Mouse (Mus musculus) E14TG2a.4 (cell line): ENCODE data around the gene Klhl21.

Source experiments
- H3K27me3 ChIP-seq: 2 replicates; pipeline ENCODE4 v1.6.1; 2014; ENCODE audit warnings: low read length, control low read depth; ENCODE audit not compliant: insufficient read depth
- H3K36me3 ChIP-seq: 2 replicates; pipeline ENCODE4 v1.6.1; 2014; ENCODE audit warnings: low read length, control low read depth; ENCODE audit not compliant: insufficient read depth
- H3K4me1 ChIP-seq: replicated peaks from 2 replicates; pipeline ENCODE4 v1.6.1; 2014; ENCODE audit warnings: low read depth, low read length, control low read depth
- H3K4me3 ChIP-seq: replicated peaks from 2 replicates; pipeline ENCODE4 v1.5.1; 2014; ENCODE audit warnings: mild to moderate bottlenecking, low read length
- H3K9me3 ChIP-seq: 2 replicates; pipeline ENCODE4 v1.6.1; 2014; ENCODE audit warnings: low read length, control low read depth
- CTCF ChIP-seq: conservative IDR thresholded peaks from 2 replicates; pipeline ENCODE4 v1.5.1; 2014; ENCODE audit warnings: low read length
- NANOG ChIP-seq: IDR thresholded peaks from 2 replicates; pipeline ENCODE4 v1.6.1; 2014; ENCODE audit warnings: borderline replicate concordance, low read length, mixed read lengths
- POU5F1 ChIP-seq: IDR thresholded peaks from 2 replicates; pipeline ENCODE4 v1.6.1; 2014; ENCODE audit warnings: low read length, borderline replicate concordance

Klhl21 gene

DNA sequence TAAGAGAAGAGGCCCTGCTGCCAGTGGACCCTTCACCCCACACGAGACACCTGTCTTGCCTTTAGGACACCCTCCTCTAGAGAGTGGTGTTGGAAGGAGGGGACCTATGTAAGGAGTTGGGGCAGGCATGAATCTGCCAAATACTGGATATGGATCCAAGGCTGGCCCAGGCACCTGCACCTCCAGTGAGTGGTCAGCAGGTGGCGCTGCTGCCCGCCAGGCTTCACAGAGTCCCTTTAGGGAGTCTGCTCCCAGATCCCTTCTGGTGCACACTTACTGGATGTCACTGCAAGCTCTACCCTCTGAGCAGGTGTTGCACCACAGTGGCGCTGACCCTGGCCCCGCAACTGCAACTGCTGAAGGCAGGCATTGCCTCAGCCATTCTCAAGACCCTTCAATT lies 27.2 kb upstream of the Klhl21 start:
- peaks cover 80% of the 10 kb centered on the region for H3K36me3 ChIP-seq

DNA sequence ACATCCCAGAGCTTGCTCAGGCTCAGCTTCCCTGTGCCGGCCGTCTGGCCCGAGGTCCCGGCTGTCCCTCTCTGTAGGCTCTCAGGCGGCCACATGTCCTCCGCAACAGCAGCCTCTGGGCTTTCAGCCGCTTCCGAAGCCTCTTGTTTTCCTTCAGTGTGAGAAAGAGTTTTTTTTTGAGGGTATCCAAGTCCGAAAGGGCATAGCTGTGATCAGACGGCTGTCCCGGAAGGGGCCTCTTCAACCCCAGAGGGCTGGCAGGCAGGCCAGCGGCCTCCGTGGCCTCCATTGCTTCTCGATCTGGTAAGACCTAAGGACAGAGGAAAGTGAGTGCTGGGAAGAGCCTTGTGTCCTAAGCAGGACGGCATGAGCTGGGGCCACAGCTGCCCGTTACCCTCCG lies 25.6 kb upstream of the Klhl21 start:
- Histone ChIP-seq H3K4me1 (peaks cover 69% of the 10 kb centered on the region), H3K4me3 (peak overlapping the region; percentile 66), H3K9me3 (no peaks in the 10 kb centered on the region), H3K27me3 (no peaks in the 10 kb centered on the region), H3K36me3 (peaks cover 66% of the 10 kb centered on the region)
- TF ChIP-seq CTCF: no peak
- no peak for TF ChIP-seq POU5F1
- no peak for TF ChIP-seq NANOG

More for the DNA sequence above, 27.2 kb upstream of the Klhl21 start:
- Histone ChIP-seq H3K4me1 (peaks cover 68% of the 10 kb centered on the region), H3K27me3 (no peaks in the 10 kb centered on the region), H3K4me3 (0 out of 2 replicates have a peak overlapping the region, but pooled peaks have one; percentile 8), H3K9me3 (no peaks in the 10 kb centered on the region)
- TF ChIP-seq NANOG: no peak
- TF ChIP-seq CTCF: peak; percentile 99

DNA sequence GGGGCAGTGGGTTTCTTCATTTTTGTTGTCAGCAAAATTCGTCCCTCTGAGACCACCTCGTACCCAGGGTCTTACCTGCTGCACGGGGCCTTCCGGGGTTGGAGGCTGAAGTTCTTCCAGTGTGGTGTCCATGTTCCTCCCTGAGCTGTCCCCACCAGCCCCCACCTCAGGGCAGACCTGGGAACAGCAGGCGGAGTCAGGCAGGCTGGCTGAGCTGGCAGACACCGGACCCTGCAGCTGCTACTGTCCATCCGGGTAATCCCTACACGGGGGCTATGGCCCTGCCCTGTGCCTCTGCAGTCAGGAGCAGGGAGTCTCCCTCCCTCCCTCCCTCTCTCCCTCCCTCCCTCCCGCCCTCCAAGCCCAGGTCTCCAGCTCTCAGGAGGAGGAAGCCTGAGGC lies 25.0 kb upstream of the Klhl21 start:
- Histone ChIP-seq H3K36me3 (peaks cover 61% of the 10 kb centered on the region), H3K4me3 (peak overlapping the region; percentile 66), H3K9me3 (no peaks in the 10 kb centered on the region), H3K27me3 (no peaks in the 10 kb centered on the region), H3K4me1 (peaks cover 69% of the 10 kb centered on the region)
- TF ChIP-seq CTCF (no peak), NANOG (no peak), POU5F1 (no peak)

DNA sequence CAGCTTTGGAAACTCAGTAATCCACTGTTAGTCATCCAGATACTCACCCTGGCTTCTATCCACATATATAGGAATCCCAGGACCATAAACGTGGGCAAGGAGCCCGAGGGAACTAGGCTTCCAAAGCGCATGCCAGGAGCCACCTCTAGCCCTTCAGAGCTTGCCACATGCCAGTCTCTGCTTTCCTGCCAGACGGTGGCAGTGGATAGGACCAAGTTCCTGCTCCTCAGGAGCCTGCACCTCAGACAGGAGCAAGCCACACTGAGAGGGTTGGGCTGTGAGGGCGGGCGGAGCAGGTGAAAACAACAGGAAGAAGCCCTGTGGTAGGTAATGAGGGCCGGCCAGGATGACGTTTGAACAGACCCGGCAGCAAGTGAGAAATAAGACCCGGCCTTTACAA lies 22.7 kb upstream of the Klhl21 start:
- Histone ChIP-seq H3K4me3 (peak overlapping the region; percentile 26), H3K27me3 (no peaks in the 10 kb centered on the region), H3K36me3 (peaks cover 58% of the 10 kb centered on the region), H3K4me1 (peaks cover 88% of the 10 kb centered on the region), H3K9me3 (no peaks in the 10 kb centered on the region)
- TF ChIP-seq NANOG (no peak), CTCF (no peak), POU5F1 (no peak)

- peaks cover 89% of the 10 kb centered on the region for H3K4me1 ChIP-seq
Observed at GRCm38 (mm10) chr4:151986650-151987049, 22.0 kb upstream of the Klhl21 start.

GRCm38 (mm10) chr4:151988014-151988341 lies 20.6 kb upstream of the Klhl21 start:
- Histone ChIP-seq H3K4me1 (peaks cover 89% of the 10 kb centered on the region), H3K9me3 (no peaks in the 10 kb centered on the region), H3K4me3 (peak overlapping the region; percentile 91), H3K36me3 (peaks cover 58% of the 10 kb centered on the region), H3K27me3 (no peaks in the 10 kb centered on the region)
- TF ChIP-seq POU5F1: no peak
- TF ChIP-seq NANOG: no peak

More at GRCm38 (mm10) chr4:151986650-151987049, 22.0 kb upstream of the Klhl21 start:
- H3K4me3 ChIP-seq: peak overlapping the region; percentile 32; the same call in 1 of the 2 replicates
- TF ChIP-seq NANOG (no peak), POU5F1 (no peak), CTCF (no peak)
- no peaks in the 10 kb centered on the region for H3K9me3 ChIP-seq
- no peaks in the 10 kb centered on the region for H3K27me3 ChIP-seq
- peaks cover 58% of the 10 kb centered on the region for H3K36me3 ChIP-seq

GRCm38 (mm10) chr4:151988342-151989109 lies 20.1 kb upstream of the Klhl21 start, which contains the start of gene Thap3:
Thap3 (minus strand) TSS chr4:151988997.
- Histone ChIP-seq H3K9me3 (no peaks in the 10 kb centered on the region), H3K4me1 (peaks cover 89% of the 10 kb centered on the region), H3K4me3 (peak within 1 kb of the TSS; percentile 91), H3K27me3 (peaks cover 5% of the 10 kb centered on the region), H3K36me3 (peaks cover 58% of the 10 kb centered on the region)
- TF ChIP-seq NANOG (no peak), POU5F1 (no peak), CTCF (no peak)

DNA sequence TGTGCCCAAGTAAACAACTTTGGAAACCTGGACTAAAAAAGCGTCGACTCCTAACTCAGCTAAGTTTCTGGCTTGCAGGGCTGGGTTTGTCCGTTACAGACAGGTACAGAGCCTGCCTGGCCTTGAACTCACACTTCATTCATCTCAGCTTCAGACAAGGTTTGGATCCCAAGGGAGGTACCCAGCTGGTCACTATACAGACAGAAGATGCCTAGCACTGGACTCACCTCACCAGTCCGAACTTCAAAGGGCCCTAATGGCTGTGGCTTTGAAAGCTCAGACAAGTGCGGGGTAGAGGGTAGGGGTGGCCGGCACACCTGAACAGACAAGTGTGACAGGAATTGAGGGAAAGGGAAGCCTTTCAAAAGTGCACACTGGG lies 19.5 kb upstream of the Klhl21 start:
- Histone ChIP-seq H3K9me3 (no peaks in the 10 kb centered on the region), H3K27me3 (peaks cover 10% of the 10 kb centered on the region), H3K36me3 (peaks cover 59% of the 10 kb centered on the region), H3K4me1 (peaks cover 89% of the 10 kb centered on the region), H3K4me3 (peak overlapping the region; percentile 91)
- TF ChIP-seq NANOG: no peak
- TF ChIP-seq CTCF: no peak
- no peak for TF ChIP-seq POU5F1

- H3K4me3 ChIP-seq: no peak overlapping the region
- no peaks in the 10 kb centered on the region for H3K9me3 ChIP-seq
- peaks cover 23% of the 10 kb centered on the region for H3K27me3 ChIP-seq
- TF ChIP-seq NANOG (no peak), POU5F1 (no peak), CTCF (no peak)
- peaks cover 50% of the 10 kb centered on the region for H3K36me3 ChIP-seq
- H3K4me1 ChIP-seq: peaks cover 74% of the 10 kb centered on the region
Observed at GRCm38 (mm10) chr4:151992091-151992490, 16.5 kb upstream of the Klhl21 start.
